Mouse (Mus musculus): ENCODE data around the gene Olfr734.

The Olfr734 gene

DNA sequence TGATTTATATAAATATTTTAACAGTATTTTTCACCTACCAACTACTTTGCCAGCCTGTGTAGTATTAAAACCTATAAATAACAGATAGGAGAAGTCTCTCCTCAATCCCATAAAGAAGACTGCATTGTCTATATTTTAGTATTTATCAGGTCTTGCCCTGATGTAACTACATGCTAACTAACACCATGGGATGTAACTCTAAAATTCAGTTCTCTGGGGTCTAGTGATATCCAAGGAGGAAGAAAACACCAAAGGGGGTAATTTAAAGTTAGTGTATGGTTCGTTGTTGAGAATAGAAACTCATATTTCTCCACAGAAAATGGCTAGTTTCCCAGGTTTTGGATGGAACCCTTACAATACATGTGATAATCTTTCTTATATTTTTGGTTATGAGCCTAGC lies at the start of gene Olfr734:
TSS of gene Olfr734 (minus strand) at position 101 of the 400 bp plus-strand sequence.
- DNase-seq: no peak

DNA sequence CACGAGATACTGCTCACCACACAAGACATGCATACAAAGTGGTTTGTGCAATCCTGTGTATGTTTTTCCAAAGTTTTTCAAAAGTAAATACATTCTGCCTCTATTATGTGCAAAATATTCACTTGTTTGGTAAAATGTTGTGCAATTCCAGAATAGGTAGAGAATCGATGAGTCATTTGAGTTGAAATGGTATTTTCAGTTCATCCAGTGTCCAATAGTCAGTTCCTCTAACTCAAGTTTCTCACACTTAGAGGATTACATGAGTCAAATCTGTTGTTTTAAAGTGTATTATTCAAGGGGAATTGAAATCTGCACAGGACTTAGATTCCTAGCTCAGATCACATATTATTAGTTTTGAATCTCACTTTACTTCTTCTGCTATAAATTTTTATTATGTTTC lies 37.0 kb upstream of the Olfr734 start:
- DNase-seq: no peak

DNA sequence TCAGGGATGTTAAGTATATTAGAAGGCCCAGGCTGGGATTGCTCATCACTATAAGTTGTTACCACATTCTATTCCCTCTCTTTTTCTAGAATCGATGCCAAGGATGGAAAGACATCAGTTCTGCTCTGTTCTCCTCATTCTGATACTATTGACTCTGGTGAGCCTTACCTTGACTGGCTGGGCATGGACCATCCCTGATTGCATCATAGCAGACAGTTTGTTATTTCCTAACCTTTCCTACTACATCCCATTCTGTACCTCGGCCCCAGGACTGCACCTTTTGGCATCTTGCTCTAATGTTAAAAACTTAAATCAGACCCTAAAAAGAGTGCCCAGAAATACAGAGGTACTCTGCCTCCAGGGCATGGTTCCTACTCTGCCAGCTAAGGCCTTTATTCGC lies 33.9 kb upstream of the Olfr734 start:
- no peak for DNase-seq

DNA sequence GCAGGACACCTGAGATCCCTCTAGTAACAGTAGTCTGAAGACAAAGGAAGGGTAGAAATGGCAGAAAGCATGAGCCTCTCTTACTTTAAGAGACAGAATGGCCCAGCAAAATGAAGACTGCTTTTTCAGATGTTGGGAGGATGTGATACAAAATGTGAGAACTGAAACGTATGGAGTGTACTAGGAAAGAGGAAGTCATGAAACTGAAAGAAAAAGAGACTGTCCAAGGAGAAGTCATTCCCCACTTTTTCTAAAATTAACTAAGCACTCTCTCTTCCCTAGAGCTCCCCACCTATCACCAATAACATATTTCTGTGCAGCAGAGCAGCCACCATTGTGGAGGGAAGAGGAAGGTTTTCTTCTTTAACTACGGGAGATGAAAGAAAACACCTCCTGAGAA lies 31.0 kb upstream of the Olfr734 start, which contains the start of gene Tlr11:
TSS of gene Tlr11 (plus strand) at position 322 of the 400 bp plus-strand sequence.
- no peak for DNase-seq

DNA sequence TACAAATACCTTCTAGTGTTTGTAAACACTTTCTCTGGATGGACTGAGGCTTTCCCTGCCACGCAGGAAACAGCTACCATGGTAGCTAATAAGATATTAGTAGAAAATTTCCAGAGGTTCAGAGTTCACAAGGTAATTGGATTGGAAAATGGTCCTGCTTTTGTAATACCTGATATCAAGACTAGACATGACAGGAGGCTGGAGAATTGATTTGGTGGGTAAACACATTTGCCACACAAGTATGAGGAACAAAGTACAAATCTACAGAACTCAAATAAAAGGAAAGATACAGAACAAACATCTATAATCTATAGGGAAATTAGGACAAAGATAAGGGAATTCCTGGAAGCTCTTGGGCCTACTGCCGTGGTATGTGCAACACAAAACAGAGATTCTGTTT lies 30.2 kb upstream of the Olfr734 start:
- no peak for DNase-seq

DNA sequence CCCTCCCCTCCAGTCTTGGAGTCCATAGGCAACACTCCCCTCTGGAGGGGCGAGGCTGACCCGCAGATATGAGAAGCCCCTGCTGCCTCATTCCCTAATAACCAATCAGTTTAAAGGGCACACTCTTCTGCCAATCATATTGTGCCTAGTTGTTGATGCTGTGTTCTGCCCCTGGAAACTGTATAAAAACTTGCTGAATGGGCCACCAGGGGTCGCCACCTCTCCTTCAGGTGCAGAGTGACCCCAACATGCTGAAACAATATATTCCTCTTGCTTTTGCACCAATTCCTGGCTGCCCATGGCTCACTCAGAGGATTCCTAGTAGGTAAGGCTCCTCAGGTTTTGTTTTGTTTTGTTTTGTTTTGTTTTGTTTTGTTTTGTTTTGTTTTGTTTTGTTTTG lies 25.9 kb upstream of the Olfr734 start:
- DNase-seq: no peak

DNA sequence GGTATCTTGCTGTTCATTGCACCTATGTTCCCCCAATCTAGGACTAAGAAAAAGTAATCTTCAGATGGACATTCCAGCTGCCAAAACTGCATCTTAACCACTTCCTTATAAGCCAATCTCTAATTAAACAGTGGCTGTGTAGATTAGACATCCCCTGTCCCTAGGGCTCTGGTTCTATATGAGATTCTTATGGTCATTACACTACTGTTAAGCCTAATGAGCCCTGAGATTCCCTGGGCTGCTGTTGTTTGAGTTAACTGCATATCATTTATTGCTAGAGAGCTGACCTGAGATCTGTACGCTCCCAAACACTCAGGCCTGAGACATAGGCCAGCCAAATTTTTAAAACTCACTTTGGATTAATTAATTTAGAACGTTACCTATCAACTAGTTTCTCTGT lies 22.2 kb upstream of the Olfr734 start, which contains the start of gene Olfr735:
TSS of gene Olfr735 (minus strand) at position 77 of the 400 bp plus-strand sequence.
- DNase-seq: no peak

DNA sequence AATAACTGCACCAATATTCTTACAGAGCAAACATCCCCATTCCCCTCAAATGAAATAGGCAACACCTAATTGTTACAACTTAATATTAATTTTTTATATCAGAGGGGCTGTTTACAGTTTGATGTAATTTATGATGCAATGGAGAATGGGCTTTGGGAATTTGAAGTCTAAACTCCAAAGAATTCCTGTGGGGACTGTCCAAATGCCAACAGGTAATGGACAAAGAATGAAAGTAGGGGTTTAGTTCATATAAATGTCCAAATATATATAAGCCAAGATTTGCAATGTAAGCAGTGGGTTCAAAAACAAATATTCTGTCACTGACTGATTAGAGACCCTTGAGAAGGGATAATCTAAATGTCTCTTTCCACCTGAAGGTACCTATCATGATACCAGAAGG lies 25.1 kb downstream of the Olfr734 start, which contains the start of gene Olfr733:
TSS of gene Olfr733 (minus strand) at position 101 of the 400 bp plus-strand sequence.
- DNase-seq: no peak

DNA sequence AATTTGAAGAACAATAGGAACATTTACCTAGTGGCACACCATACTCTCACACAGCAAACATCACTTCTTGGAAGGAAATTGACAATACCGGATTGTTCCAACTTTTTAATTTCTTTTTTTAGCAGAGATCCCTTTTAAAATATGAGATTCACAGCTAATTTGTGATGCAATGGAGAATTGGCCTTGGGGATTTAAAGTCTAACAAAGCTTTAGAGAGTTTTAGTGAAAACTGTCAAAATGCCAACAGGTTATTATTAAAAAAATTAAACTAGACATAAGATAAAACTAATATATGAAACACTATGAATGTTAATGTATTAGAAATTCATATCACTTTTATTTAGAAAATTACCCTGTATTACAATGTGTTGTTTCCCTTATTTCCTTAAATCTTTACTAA lies 42.5 kb downstream of the Olfr734 start, which contains the start of gene Olfr732:
TSS of gene Olfr732 (minus strand) at position 101 of the 400 bp plus-strand sequence.
- no peak for DNase-seq

All from cerebellum, adult 11 months (tissue).